Mouse (Mus musculus) liver, embryonic 18 days (tissue): Measurements from ENCODE around the gene Nphp3. TPM values are rescaled to one million over a fixed set of nuclear protein-coding genes. Genes with fewer than 3 reads are reported as not detected.

Experiments used
- polyA plus RNA-seq: library from polyadenylated mRNA; depleted of rRNA; stranded (reverse); fragments of >200 nt; gene quantifications from 2 replicates; pipeline ENCODE4 v1.2.3, GENCODE M21; 2012; rRNA removed

The Nphp3 gene
- polyA plus RNA-seq = 4.5 and 4.8 TPM in 2 replicates

DNA sequence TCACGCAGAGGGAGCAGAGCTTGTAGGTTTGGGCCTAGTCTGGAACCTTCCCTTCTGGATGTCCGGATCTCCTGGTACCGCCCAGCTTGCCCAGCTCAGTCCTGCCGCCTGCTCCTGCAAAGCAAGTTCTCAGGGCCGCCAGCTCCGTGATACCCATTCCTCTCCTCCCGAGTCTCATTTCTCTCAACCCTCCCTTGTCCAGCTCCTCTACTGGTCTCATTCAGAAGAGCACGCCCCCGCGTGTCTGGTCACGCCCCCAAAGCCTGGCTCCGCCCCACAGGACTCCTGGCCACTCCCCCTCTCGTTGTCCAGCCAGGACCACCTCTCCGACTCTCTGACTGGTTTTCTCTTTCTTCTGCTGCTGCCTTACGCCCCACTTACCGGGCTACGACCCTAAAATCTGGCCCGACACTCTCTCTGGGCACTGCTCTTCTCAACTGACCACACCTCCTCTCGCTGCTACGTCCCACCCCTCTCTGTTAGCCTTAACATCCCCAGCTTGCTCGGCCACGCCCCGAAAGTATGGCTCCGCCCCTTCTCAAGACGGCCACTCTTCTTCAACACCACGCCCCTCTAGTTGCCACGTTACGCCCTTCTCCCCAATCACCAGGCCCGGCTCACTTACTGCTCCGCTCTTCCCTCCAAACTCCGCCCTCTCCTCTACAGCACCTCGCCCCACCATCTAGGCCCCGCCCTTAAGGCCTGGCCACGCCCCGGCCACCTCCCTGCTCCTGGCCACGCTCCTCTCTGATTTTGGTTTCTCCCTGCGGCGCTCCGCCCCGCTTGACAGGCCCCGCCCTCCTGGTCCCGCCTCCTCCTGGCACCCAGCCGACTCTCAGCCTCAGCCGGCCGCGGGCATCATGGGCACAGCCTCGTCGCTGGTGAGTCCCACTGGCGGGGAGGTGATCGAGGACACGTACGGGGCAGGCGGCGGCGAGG, at the start of gene Nphp3:
Gene Nphp3 (plus strand): TSS at position 624 of the 939 bp plus-strand sequence.

GRCm38 (mm10) chr9:104040362-104040761, 38.0 kb downstream of the Nphp3 start, which contains the start of gene Gm28305:
Gene Gm28305, plus strand, starts transcription at chr9:104040662.

GRCm38 (mm10) chr9:104062430-104063243, 60.3 kb downstream of the Nphp3 start, which contains the start of gene Uba5:
Gene Uba5, minus strand, starts transcription at chr9:104063134.

DNA sequence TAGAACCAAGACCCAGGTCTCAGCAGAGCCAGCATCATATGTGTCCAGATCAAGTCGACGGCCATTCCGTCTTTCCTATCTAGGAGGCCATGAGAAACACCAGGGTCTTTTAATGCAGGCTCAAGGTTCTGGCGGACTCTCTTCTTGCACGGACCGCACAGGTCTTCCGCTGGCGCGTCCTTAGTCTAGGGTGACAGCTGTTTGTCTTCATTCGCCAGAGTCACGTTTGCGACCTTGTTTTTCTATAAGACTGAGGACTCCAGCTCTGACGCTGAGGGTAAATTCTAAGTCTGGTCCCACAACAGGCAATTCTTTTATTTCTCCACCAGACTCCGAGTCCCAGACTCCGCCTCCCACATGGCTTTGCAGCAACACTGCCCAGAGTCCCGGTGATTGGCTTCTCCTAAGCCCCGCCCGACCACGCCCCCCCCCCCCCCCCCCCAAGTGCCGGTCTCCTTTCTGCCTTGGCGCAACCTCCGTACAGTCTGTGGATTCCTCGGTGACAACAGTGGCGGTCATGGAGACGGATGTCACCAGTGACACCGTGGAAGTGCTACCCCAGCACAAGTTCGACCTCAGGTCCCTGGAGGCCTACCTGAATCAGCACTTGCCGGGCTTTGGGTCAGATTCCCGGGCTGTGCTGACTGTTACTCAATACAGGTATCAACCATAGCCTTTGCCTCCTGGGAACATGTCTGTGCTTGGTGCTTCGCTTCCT, 61.1 kb downstream of the Nphp3 start, which contains the start of gene Acad11:
Gene Acad11 (plus strand): TSS at position 134 of the 718 bp plus-strand sequence.

Other genes starting within 250 kb of the Nphp3 start
- 1.3 and 2.0 TPM in 2 replicates for gene Tmem108, start 240.7 kb upstream of the Nphp3 start, polyA plus RNA-seq
- gene Gm28305, start 38.1 kb downstream of the Nphp3 start, polyA plus RNA-seq = not detected in 2 replicates
- 16.2 and 18.5 TPM in 2 replicates for gene Uba5, start 60.6 kb downstream of the Nphp3 start, polyA plus RNA-seq
- gene Acad11, start 60.8 kb downstream of the Nphp3 start, polyA plus RNA-seq = 77.9 and 82.2 TPM in 2 replicates
- gene Ackr4, start 124.4 kb downstream of the Nphp3 start, polyA plus RNA-seq = 0.56 and 0.59 TPM in 2 replicates